Mouse (Mus musculus) hindbrain, embryonic 16.5 days (tissue): ENCODE measurements around the gene Pdcd4. TPM values are rescaled to one million over a fixed set of nuclear protein-coding genes. Genes with fewer than 3 reads are reported as not detected.

Experiments
- ATAC-seq: fragments of 200-750 bp; cut with Nextera tagmentation; 2 replicates; pipeline ENCODE4 v1.8.0; 2017; ENCODE audit warnings: moderate TSS enrichment, moderate library complexity
- H3K27ac ChIP-seq: fragments of 300-500 bp; sonication (generic); 2 replicates; pipeline ENCODE4 v1.5.1; 2014; ENCODE audit warnings: low read depth, mild to moderate bottlenecking, control low read depth, low read length, moderate library complexity
- H3K27me3 ChIP-seq: fragments of 300-500 bp; sonication (generic); replicated peaks from 2 replicates; pipeline ENCODE4 v1.6.1; 2014; ENCODE audit warnings: low read length; ENCODE audit not compliant: control insufficient read depth, insufficient read depth
- H3K36me3 ChIP-seq: fragments of 300-500 bp; sonication (generic); 2 replicates; pipeline ENCODE4 v1.6.1; 2014; ENCODE audit warnings: mild to moderate bottlenecking, low read length, moderate library complexity, mixed read lengths; ENCODE audit not compliant: control insufficient read depth, insufficient read depth
- H3K4me1 ChIP-seq: fragments of 300-500 bp; sonication (generic); 2 replicates; pipeline ENCODE4 v1.6.1; 2014; ENCODE audit warnings: low read depth, low read length; ENCODE audit not compliant: control insufficient read depth, insufficient read depth
- H3K4me2 ChIP-seq: fragments of 300-500 bp; sonication (generic); 2 replicates; pipeline ENCODE4 v1.6.1; 2014; ENCODE audit warnings: mild to moderate bottlenecking, low read length, control low read depth, moderate library complexity
- H3K4me3 ChIP-seq: fragments of 300-500 bp; sonication (generic); 2 replicates; pipeline ENCODE4 v1.5.1; 2014; ENCODE audit warnings: mild to moderate bottlenecking, low read length, control low read depth, moderate library complexity
- H3K9ac ChIP-seq: fragments of 300-500 bp; sonication (generic); 2 replicates; pipeline ENCODE4 v1.6.1; 2014; ENCODE audit warnings: low read depth, mild to moderate bottlenecking, control low read depth, low read length, moderate library complexity
- H3K9me3 ChIP-seq: fragments of 300-500 bp; sonication (generic); 2 replicates; pipeline ENCODE4 v1.6.1; 2014; ENCODE audit warnings: mild to moderate bottlenecking, low read length, moderate library complexity; ENCODE audit not compliant: control insufficient read depth
- WGBS: fragments of 180-500 bp; shearing (Covaris S2); extraction: QIAGEN DNeasy Blood & Tissue Kit; methylation state at CpG from one replicate; pipeline ENCODE4 v1.1.7; 2014; 5-methylcytosine and 5-hydroxymethylcytosine counted together
- polyA plus RNA-seq: library from polyadenylated mRNA; unstranded; fragments of >200 nt; fragmentation: Nextera tagmentation; extraction: Ambion mirVana; gene quantifications from 2 replicates; pipeline ENCODE4 v1.2.1, GENCODE M21; 2015

The Pdcd4 gene
- polyA plus RNA-seq, 1 experiment from 2014 or later: 54.8 TPM

GRCm38 (mm10) chr19:53933050-53933449 is 41.0 kb downstream of the Pdcd4 start:
- Histone ChIP-seq H3K36me3 (peaks cover 12% of the 10 kb centered on the region), H3K9me3 (no peaks in the 10 kb centered on the region), H3K4me3 (no peak overlapping the region), H3K4me2 (no peak overlapping the region), H3K9ac (no peak overlapping the region), H3K27ac (no peak overlapping the region), H3K4me1 (no peaks in the 10 kb centered on the region), H3K27me3 (no peaks in the 10 kb centered on the region)
- no peak for ATAC-seq

GRCm38 (mm10) chr19:53934046-53934445 is 42.0 kb downstream of the Pdcd4 start:
- H3K36me3 ChIP-seq: peaks cover 15% of the 10 kb centered on the region

GRCm38 (mm10) chr19:53939467-53939866 is 47.4 kb downstream of the Pdcd4 start:
- H3K27me3 ChIP-seq: no peaks in the 10 kb centered on the region
- no peaks in the 10 kb centered on the region for H3K9me3 ChIP-seq
- H3K27ac ChIP-seq: no peak overlapping the region
- ATAC-seq: no peak
- peaks cover 4% of the 10 kb centered on the region for H3K4me1 ChIP-seq
- no peak overlapping the region for H3K4me2 ChIP-seq
- no peak overlapping the region for H3K9ac ChIP-seq
- peaks cover 4% of the 10 kb centered on the region; the same call in 1 of the 2 replicates for H3K36me3 ChIP-seq
- no peak overlapping the region for H3K4me3 ChIP-seq
- 91% methylated on average over 4 of the region's 4 CpGs for WGBS

More at GRCm38 (mm10) chr19:53934046-53934445, 42.0 kb downstream of the Pdcd4 start:
- no peak for ATAC-seq
- no peaks in the 10 kb centered on the region for H3K9me3 ChIP-seq
- H3K9ac ChIP-seq: no peak overlapping the region
- H3K4me2 ChIP-seq: no peak overlapping the region
- H3K27me3 ChIP-seq: no peaks in the 10 kb centered on the region
- H3K4me1 ChIP-seq: no peaks in the 10 kb centered on the region
- no peak overlapping the region for H3K27ac ChIP-seq
- H3K4me3 ChIP-seq: no peak overlapping the region

- peaks cover 4% of the 10 kb centered on the region for H3K4me1 ChIP-seq
These were observed 49.1 kb downstream of the Pdcd4 start for GRCm38 (mm10) chr19:53941139-53941538.

GRCm38 (mm10) chr19:53942342-53942741 is 50.3 kb downstream of the Pdcd4 start:
- H3K9ac ChIP-seq: no peak overlapping the region
- H3K9me3 ChIP-seq: no peaks in the 10 kb centered on the region
- peaks cover 4% of the 10 kb centered on the region; the same call in 1 of the 2 replicates for H3K36me3 ChIP-seq
- no peak overlapping the region for H3K27ac ChIP-seq
- no peak for ATAC-seq
- H3K27me3 ChIP-seq: no peaks in the 10 kb centered on the region
- WGBS: 100% methylated on average over 2 of the region's 2 CpGs
- H3K4me1 ChIP-seq: peaks cover 6% of the 10 kb centered on the region
- no peak overlapping the region for H3K4me3 ChIP-seq
- peak overlapping the region; percentile 58; the same call in 1 of the 2 replicates for H3K4me2 ChIP-seq

More at GRCm38 (mm10) chr19:53941139-53941538, 49.1 kb downstream of the Pdcd4 start:
- no peak for ATAC-seq
- Histone ChIP-seq H3K4me2 (no peak overlapping the region), H3K27ac (no peak overlapping the region), H3K4me3 (no peak overlapping the region), H3K9me3 (no peaks in the 10 kb centered on the region), H3K36me3 (peaks cover 4% of the 10 kb centered on the region; the same call in 1 of the 2 replicates), H3K27me3 (no peaks in the 10 kb centered on the region), H3K9ac (no peak overlapping the region)
- WGBS: 94% methylated on average over 4 of the region's 4 CpGs

GRCm38 (mm10) chr19:53943802-53944785 is 52.1 kb downstream of the Pdcd4 start, which contains the start of the genes Shoc2 and Bbip1:
TSS of gene Shoc2 (plus strand) at chr19:53944306.
TSS of gene Bbip1 (minus strand) at chr19:53944627.
- Histone ChIP-seq H3K27ac (peak within 1 kb of the TSS; percentile 99), H3K9me3 (no peaks in the 10 kb centered on the region), H3K4me2 (peak within 1 kb of the TSS; percentile 66), H3K27me3 (no peaks in the 10 kb centered on the region), H3K4me3 (peak within 1 kb of the TSS; percentile 97), H3K36me3 (no peaks in the 10 kb centered on the region), H3K4me1 (peaks cover 8% of the 10 kb centered on the region), H3K9ac (peak within 1 kb of the TSS; percentile 97)
- peak; percentile 95 for ATAC-seq
- WGBS: under 1% methylated on average over 53 of the region's 62 CpGs

- Histone ChIP-seq H3K9ac (peak overlapping the region; percentile 97), H3K4me1 (peaks cover 8% of the 10 kb centered on the region), H3K4me3 (peak overlapping the region; percentile 97), H3K27me3 (no peaks in the 10 kb centered on the region), H3K4me2 (peak overlapping the region; percentile 66), H3K27ac (peak overlapping the region; percentile 97), H3K9me3 (no peaks in the 10 kb centered on the region), H3K36me3 (no peaks in the 10 kb centered on the region)
- ATAC-seq: no peak
- WGBS: 0% methylated on average over 13 of the region's 47 CpGs
These were observed 52.7 kb downstream of the Pdcd4 start for GRCm38 (mm10) chr19:53944786-53945169.

- peak overlapping the region; percentile 97 for H3K27ac ChIP-seq
- peak; percentile 11 for ATAC-seq
- 1% methylated on average over 28 of the region's 69 CpGs for WGBS
- H3K9me3 ChIP-seq: no peaks in the 10 kb centered on the region
- peak overlapping the region; percentile 97 for H3K4me3 ChIP-seq
- H3K4me1 ChIP-seq: peaks cover 8% of the 10 kb centered on the region
- no peaks in the 10 kb centered on the region for H3K27me3 ChIP-seq
- H3K4me2 ChIP-seq: peak overlapping the region; percentile 66
- H3K36me3 ChIP-seq: no peaks in the 10 kb centered on the region
- H3K9ac ChIP-seq: peak overlapping the region; percentile 97
These were observed 53.4 kb downstream of the Pdcd4 start for GRCm38 (mm10) chr19:53945171-53946042.
